Mouse (Mus musculus) CD4-positive, CD25-positive, alpha-beta regulatory T cell, adult 4 months (primary cell): Measurements from ENCODE around the gene Immp2l. TPM values are rescaled to one million over a fixed set of nuclear protein-coding genes. Genes with fewer than 3 reads are reported as not detected.
A peak's percentile ranks its signal among the peaks of the same experiment; 100 is the strongest.

Experiments
- ATAC-seq: one replicate; pipeline ENCODE4 v1.8.0; 2017
- polyA plus RNA-seq, 2 experiments: library from polyadenylated mRNA; unstranded; fragments of 100-300 nt; shearing (Covaris generic); gene quantifications; one replicate each; pipeline ENCODE4 v1.2.1; 2017

The Immp2l gene
- polyA plus RNA-seq, 2 experiments from 2014 or later: 22.5 to 38.8 TPM

DNA sequence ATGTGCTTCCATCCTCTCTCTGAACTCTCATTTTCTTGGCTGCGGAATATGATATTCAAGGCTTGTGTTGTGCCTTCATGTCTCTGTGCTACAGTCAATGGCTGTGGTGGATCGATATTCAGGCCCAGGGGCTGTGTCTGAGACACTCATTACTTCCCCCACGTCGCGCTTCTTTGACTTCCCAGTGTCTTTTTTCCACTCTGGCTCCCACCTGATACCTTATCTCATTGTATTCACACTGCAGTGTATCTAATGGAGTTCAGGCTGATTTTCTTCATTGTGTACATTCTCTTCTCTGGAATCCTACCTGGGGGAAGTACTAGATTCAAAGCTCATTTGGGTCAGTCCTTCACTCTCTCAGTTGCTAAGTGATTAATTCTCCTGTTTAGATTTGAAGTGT lies 27.1 kb downstream of the Immp2l start:
- ATAC-seq: no peak

DNA sequence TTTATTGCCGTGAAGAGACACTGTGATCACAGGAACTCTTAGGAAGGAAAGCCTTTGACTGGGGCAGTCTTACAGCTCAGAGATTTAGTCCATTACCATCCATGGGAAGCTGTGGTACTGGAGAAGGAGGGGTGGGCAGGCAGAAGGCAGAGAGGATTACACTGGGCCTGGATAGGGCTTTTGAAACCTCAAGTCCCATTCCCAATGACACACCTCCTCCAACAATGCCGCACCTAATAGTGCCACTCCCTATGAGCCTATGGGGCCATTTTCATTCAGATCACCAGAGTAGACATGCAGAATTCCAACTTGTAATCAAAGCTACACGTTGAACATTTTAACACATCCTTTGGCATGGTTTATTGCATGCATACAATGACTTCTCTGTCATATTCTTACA lies 29.0 kb downstream of the Immp2l start:
- ATAC-seq: no peak

GRCm38 (mm10) chr12:41054006-41054791 lies 30.3 kb downstream of the Immp2l start:
- ATAC-seq: no peak

DNA sequence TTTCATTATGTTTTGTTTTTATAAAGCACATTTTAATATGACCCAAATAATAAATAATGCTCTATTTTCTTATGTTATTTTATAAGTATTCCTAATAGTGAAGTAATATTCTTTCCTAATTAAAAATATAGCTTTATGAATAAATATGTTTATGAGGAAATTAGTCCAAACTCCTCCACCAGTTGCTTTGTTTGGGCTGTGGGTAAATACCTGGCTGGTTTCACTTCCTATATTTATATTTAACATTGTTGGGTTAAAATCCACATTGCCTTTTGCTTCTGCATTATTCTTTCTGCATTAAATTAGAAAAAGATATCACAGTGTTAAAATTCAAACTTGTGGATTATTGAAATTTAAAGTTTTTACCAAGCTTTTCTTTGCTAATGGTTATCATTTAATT lies 32.1 kb downstream of the Immp2l start:
- no peak for ATAC-seq

GRCm38 (mm10) chr12:41063281-41063680 lies 39.4 kb downstream of the Immp2l start:
- no peak for ATAC-seq

GRCm38 (mm10) chr12:41081843-41082242 lies 58.0 kb downstream of the Immp2l start:
- ATAC-seq: no peak

DNA sequence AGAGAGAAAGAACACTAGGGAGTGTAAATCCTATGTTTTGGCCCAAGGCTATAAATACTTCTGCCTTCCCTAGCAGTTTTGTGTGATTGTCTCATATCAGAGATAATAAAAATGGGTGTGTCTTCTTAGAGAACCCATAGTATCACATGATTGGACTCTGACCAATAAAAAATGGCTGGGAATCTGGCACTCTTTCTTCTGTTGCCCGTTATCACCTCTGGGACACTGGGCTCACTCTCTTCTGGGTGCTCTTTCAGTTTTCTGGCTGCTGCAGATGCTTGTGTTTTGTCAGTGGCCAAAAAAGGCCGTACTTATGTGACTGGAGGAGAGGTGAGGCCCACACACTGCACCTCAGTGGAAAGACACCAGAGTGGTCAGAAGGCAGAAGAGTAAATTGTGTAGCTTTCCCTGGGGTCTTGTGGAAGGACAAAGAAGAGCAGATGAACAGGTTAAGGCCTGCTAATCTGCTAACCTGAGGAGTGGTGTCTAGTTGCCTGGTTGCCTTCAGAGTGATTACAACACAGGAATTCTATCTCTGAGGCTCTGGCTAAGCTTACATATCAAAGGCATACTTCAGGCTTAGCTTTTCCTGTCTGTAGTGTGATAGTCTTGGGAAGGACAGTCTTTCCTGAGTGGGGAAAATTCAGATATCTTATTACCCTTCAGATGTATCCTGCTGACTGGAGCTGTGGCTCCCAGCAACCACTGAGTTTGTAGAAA lies 60.6 kb downstream of the Immp2l start:
- ATAC-seq: no peak

GRCm38 (mm10) chr12:41089931-41090366 lies 66.1 kb downstream of the Immp2l start:
- ATAC-seq: no peak

GRCm38 (mm10) chr12:41090771-41091170 lies 66.9 kb downstream of the Immp2l start:
- ATAC-seq: no peak

- ATAC-seq: no peak
Measured at GRCm38 (mm10) chr12:41091316-41091715, 67.4 kb downstream of the Immp2l start.

DNA sequence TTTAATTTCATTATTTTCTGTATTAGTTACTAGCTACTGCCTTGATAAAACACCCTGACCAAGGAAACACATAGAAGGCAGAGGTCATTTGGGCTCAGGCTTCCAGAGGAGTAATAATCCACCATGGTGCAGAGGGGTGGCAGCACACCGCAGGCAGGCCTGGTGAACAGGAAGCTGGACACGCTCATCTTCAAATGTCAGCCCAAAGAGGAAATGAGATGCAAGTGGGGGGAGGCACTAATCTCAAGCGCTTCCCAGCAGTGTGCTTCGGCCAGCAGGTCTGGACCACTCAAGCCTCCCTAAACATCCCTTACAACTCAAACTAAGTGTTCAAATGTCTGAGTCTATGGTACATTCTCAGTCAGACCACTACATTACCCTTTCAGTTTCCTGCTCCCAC lies 72.2 kb downstream of the Immp2l start:
- peak; percentile 72 for ATAC-seq

- ATAC-seq: peak; percentile 87
Measured at GRCm38 (mm10) chr12:41097406-41097805, 73.5 kb downstream of the Immp2l start.

GRCm38 (mm10) chr12:41109011-41109410 lies 85.1 kb downstream of the Immp2l start:
- ATAC-seq: no peak

DNA sequence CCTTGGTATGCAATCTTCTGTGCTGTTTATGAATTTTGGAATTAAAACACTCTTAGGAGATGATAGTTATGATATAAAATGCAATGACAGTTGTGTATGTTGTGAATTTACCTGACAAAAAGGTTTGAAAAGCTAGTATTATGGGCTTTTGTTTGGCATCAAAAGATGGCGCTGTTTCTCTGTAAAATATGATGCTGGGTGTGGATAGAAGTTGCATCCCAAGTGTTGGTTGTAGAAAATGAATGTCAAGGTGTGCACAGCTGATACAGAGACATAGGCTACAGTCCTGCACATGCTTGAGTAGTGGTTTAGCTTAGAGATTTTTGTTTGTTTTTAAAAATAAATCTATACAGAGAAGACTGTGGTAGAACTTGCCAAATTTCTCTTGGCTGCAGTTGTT lies 87.6 kb downstream of the Immp2l start:
- peak; percentile 47 for ATAC-seq

DNA sequence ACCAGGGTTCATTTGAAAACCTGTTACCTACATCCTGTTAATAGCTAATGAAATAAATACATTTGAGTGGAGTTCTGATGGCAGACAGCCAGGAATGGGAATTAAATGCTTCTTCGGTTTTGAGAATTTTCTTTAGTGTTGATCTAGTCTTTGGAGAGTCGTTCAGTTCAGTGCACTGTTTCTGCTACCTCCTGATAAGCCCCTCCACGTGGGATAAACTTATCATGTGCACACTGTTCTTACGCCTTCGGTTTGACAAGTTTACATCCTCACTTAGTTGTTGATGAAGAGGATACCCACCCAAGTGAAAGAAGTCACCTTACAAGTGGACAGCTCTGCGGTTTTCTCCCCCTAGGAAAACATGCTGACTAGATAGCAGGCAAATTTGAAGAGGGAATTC lies 88.2 kb downstream of the Immp2l start:
- no peak for ATAC-seq

DNA sequence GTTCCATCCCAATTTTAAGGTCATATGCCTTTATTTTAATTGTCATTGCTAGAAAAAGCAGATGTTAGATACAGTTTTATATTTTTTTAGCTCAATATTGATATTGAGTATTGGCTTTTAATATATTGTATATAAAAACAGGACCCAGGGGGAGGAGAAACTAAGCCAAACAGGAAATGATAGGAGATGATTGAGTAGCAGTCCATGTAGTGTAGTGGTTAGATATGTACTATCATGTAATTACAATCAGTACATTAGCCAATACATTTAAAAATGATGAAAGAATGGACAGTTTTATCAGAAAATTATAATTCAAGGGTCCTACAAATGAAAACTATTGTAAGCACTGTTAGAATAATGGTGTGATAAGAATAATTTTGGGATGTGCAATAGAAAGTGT lies 94.5 kb downstream of the Immp2l start:
- ATAC-seq: no peak

DNA sequence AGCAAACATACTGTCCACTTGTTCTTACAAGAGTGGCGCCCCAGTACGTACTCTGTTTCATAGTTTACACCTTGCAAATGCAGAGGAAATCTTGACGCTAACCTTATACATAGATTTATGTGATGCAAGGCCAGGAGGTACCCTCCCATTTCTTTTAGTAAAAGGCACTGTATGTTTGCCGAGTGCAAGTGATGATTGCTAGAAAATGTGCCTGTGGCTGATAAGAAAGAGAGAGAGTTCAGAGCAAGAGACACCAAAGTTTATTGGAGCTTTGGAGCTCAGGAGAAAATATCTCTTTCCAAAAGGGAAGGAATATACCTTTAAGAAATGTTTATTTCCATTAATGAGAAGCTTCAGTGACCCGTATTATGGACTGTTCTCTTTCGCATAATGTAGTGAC lies 95.8 kb downstream of the Immp2l start:
- no peak for ATAC-seq

DNA sequence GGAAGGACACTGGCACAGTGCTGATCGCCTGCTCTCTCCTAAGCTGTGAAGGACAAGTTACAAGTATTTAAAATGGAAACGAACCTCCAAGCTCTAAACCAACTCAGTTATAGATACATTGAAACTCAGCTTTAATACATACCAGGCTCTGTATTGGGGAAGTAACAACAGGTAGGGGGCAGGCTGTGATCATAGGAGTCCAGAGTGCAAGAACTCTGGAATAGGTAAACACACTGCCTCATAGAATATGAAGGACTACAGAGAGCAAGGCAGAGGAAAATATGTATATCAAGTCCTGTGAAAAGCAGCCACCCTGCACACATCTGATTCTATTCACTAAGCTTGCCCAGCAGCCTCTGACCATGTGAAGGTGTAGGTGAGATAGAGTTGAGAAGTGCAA lies 99.3 kb downstream of the Immp2l start:
- no peak for ATAC-seq

- ATAC-seq: no peak
Measured at GRCm38 (mm10) chr12:41134885-41135284, 111.0 kb downstream of the Immp2l start.

GRCm38 (mm10) chr12:41159543-41159942 lies 135.7 kb downstream of the Immp2l start:
- ATAC-seq: no peak

DNA sequence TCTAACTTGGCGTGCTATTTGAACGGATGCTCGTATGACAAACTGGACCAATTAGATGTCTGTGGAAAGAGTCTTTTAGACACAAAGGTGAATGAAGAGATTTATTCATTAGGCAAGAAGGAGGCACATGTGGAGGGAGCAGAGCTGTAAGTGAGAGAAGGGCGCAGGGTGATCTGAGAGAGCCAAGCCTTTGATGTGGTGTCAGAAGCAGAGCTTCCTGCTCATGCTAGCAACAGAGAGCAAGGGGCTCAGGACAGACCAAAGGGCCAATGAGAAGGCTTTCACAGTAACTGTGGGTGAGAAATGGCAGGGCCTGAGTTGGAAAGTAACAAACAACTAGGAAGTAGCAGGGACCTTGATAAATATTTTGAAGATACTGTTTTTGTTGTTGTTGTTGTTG lies 143.9 kb downstream of the Immp2l start:
- peak; percentile 92 for ATAC-seq

DNA sequence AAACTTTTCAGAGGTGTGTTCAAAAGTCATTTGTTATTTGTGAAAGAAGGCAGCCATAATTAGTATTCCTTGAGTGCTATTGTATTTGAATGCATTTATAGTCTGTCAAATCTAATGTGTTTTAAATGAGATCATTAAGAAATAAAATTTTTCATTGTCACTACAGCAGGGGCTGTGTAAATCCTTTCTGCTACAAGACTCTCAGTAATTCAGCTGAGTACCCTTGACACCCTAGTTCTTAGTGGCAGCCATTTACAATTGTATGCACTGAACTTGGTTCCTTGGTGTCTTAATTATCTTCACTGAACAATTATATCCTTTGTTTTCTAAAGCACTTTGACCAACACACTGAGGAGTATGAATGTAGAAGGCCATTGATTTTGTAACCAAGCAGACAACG lies 146.2 kb downstream of the Immp2l start:
- no peak for ATAC-seq

DNA sequence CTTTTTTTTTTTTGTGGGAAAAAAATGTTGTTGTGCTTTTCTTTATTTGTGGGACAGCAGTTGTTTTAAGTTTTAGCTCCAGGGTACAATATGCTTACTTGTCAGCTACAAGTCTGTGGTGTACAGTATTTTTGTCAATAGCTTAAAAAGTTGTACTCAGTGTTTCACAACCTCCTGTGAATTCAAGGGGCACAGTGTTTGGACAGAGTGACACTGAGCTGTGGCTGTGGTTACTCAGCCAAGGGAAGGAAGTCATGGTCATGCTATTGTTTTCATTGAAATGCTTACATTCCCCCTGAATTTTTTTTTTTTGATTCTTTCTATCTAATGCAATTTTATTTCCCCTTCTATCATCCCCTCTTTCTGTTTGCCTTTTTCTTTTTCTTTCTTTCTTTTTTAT lies 159.0 kb downstream of the Immp2l start:
- no peak for ATAC-seq

- ATAC-seq: no peak
Measured at GRCm38 (mm10) chr12:41185060-41185459, 161.2 kb downstream of the Immp2l start.
